ENCODE assay signal across 9 mouse cellular contexts in genomic region chr5:76843448-76843847, GRCm38 (mm10).
A peak's percentile ranks its signal among the peaks of the same experiment; 100 is the strongest.
DNase-seq lines count a peak whose midpoint lies in the region; ATAC-seq and TF ChIP-seq lines count a peak whose summit lies in the region.
"Had no signal": no experiment of that assay in that cellular context is flagged by ENCODE, and none has a peak within 500 bp of the region (broad histone marks: within the 10 kb centered on the region; RNA-seq: fewer than 3 reads in every experiment).

No protein-coding gene starts in this region.

- no peak overlapping the region for H3K9ac ChIP-seq in heart, postnatal 0 days (replicated peaks; ENCODE audit: low read depth, low read length)
- H3K9ac ChIP-seq in heart, embryonic 12.5 days: no peak overlapping the region
- H3K9ac ChIP-seq in hindbrain, embryonic 11.5 days (ENCODE audit: low read depth, low read length): no peak overlapping the region
- H3K9ac ChIP-seq: limb, embryonic 15.5 days had no signal

- peak; percentile 83 for TF ChIP-seq CTCF in heart, postnatal 0 days (IDR thresholded peaks at IDR 0.05; ENCODE audit: low read depth)
- peak; percentile 73 for TF ChIP-seq CTCF in bone marrow, adult 2 months (IDR thresholded peaks at IDR 0.05; ENCODE audit: control insufficient read depth, insufficient read depth, low read length)

- peak; percentile 61 for DNase-seq in heart, postnatal 0 days (ENCODE audit: low spot score)
- peak; percentile 73 for DNase-seq in hindbrain, embryonic 11.5 days (ENCODE audit: low spot score)
- peak; percentile 44 for DNase-seq in layer of hippocampus, adult 9-11 months
- DNase-seq in lung, postnatal 36 days: peak; percentile 82
- DNase-seq in right cerebral cortex, postnatal 36 days (ENCODE audit: low spot score in 2 of 2): peak; percentile 34 to 37

- H3K4me3 ChIP-seq in heart, postnatal 0 days (ENCODE audit: low read depth, low read length): no peak overlapping the region
- no peak overlapping the region for H3K4me3 ChIP-seq in heart, embryonic 12.5 days
- H3K4me3 ChIP-seq in bone marrow, adult 2 months (replicated peaks; ENCODE audit: control insufficient read depth, low read depth, low read length): no peak overlapping the region
- H3K4me3 ChIP-seq in hindbrain, embryonic 11.5 days (ENCODE audit: low read depth, low read length): no peak overlapping the region
- H3K4me3 ChIP-seq: limb, embryonic 15.5 days had no signal

- H3K27me3 ChIP-seq in heart, postnatal 0 days (ENCODE audit: control insufficient read depth, insufficient read depth, low read length): no peaks in the 10 kb centered on the region
- no peaks in the 10 kb centered on the region for H3K27me3 ChIP-seq in heart, embryonic 12.5 days (replicated peaks)
- no peaks in the 10 kb centered on the region for H3K27me3 ChIP-seq in hindbrain, embryonic 11.5 days (ENCODE audit: control insufficient read depth, insufficient read depth, low read length)
- H3K27me3 ChIP-seq: limb, embryonic 15.5 days had no signal

- H3K36me3 ChIP-seq in heart, postnatal 0 days (replicated peaks; ENCODE audit: control insufficient read depth, insufficient read depth, low read length): no peaks in the 10 kb centered on the region
- H3K36me3 ChIP-seq in heart, embryonic 12.5 days: no peaks in the 10 kb centered on the region
- H3K36me3 ChIP-seq in hindbrain, embryonic 11.5 days (ENCODE audit: control insufficient read depth, insufficient read depth, low read length): no peaks in the 10 kb centered on the region
- H3K36me3 ChIP-seq: limb, embryonic 15.5 days had no signal

- no peak overlapping the region for H3K27ac ChIP-seq in heart, postnatal 0 days (ENCODE audit: low read depth)
- H3K27ac ChIP-seq in heart, embryonic 12.5 days (ENCODE audit: poor library complexity, severe bottlenecking): no peak overlapping the region
- H3K27ac ChIP-seq in bone marrow, adult 2 months (ENCODE audit: control insufficient read depth, insufficient read depth, low read depth, low read length, poor library complexity): no peak overlapping the region
- H3K27ac ChIP-seq in hindbrain, embryonic 11.5 days (ENCODE audit: low read depth, low read length): no peak overlapping the region
- H3K27ac ChIP-seq: limb, embryonic 15.5 days had no signal

- TF ChIP-seq EP300 in heart, postnatal 0 days (IDR thresholded peaks at IDR 0.05; ENCODE audit: low read depth): no peak

- 9% methylated on average over 4 of the region's 4 CpGs for WGBS in heart, postnatal 0 days
- 7% methylated on average over 4 of the region's 4 CpGs for WGBS in heart, embryonic 12.5 days
- WGBS in bone marrow, adult 2 months: 15% methylated on average over 4 of the region's 4 CpGs
- WGBS in hindbrain, embryonic 11.5 days: 17% methylated on average over 4 of the region's 4 CpGs

- H3K4me1 ChIP-seq in heart, postnatal 0 days (ENCODE audit: control insufficient read depth, insufficient read depth): peaks cover 4% of the 10 kb centered on the region; the same call in 1 of the 2 replicates
- peaks cover 16% of the 10 kb centered on the region for H3K4me1 ChIP-seq in heart, embryonic 12.5 days (replicated peaks)
- no peaks in the 10 kb centered on the region; the same call in none of the 2 replicates for H3K4me1 ChIP-seq in bone marrow, adult 2 months (ENCODE audit: control insufficient read depth, insufficient read depth, low read length)
- H3K4me1 ChIP-seq in hindbrain, embryonic 11.5 days (replicated peaks; ENCODE audit: control insufficient read depth, insufficient read depth, low read length): no peaks in the 10 kb centered on the region

- peak; percentile 70; the same call in 1 of the 2 replicates for ATAC-seq in heart, postnatal 0 days (ENCODE audit: insufficient read depth, low read depth)
- ATAC-seq in heart, embryonic 12.5 days (ENCODE audit: insufficient number of reproducible peaks, low FRiP score): no peak
- ATAC-seq in erythroblast, adult 5-6 weeks (replicated peaks; ENCODE audit: low FRiP score, poor library complexity, severe bottlenecking): peak; percentile 81
- ATAC-seq in hindbrain, embryonic 11.5 days (ENCODE audit: low FRiP score): peak; percentile 50; the same call in 1 of the 2 replicates

- no peaks in the 10 kb centered on the region for H3K9me3 ChIP-seq in heart, postnatal 0 days (replicated peaks; ENCODE audit: control insufficient read depth, low read length)
- H3K9me3 ChIP-seq in heart, embryonic 12.5 days (replicated peaks): no peaks in the 10 kb centered on the region
- H3K9me3 ChIP-seq in hindbrain, embryonic 11.5 days (ENCODE audit: control insufficient read depth, low read length): no peaks in the 10 kb centered on the region
- H3K9me3 ChIP-seq: limb, embryonic 15.5 days had no signal

- no peak overlapping the region for H3K4me2 ChIP-seq in heart, postnatal 0 days (ENCODE audit: low read depth, low read length)
- no peak overlapping the region for H3K4me2 ChIP-seq in heart, embryonic 12.5 days
- H3K4me2 ChIP-seq in hindbrain, embryonic 11.5 days (replicated peaks; ENCODE audit: low read depth, low read length): no peak overlapping the region
- H3K4me2 ChIP-seq: limb, embryonic 15.5 days had no signal

- TF ChIP-seq POLR2A in bone marrow, adult 2 months (IDR thresholded peaks at IDR 0.05; ENCODE audit: borderline replicate concordance, control insufficient read depth, low read depth, low read length): no peak
